Mouse (Mus musculus) heart, postnatal 36 days (tissue): ENCODE data around the gene Pcp4l1. TPM values are rescaled to one million over a fixed set of nuclear protein-coding genes. Genes with fewer than 3 reads are reported as not detected.

ENCODE experiments used
- DNase-seq, 2 experiments: peaks; one replicate each; pipeline ENCODE4 v3.0.0; 2021 to 2022
- intact Hi-C: fragments of 180-260 bp; cut with DNase I; formaldehyde crosslinking; loops from one replicate; pipeline ENCODE4 v1.15.1; 2025
- total RNA-seq, 2 experiments: library from RNA; stranded (reverse); gene quantifications; 2 replicates each; pipeline ENCODE4 v1.2.3; 2021

Gene Pcp4l1
- total RNA-seq, 2 experiments from 2014 or later, result 222 to 295 TPM

GRCm38 (mm10) chr1:171192283-171192682, 3.8 kb downstream of the Pcp4l1 start:
- DNase-seq, result no peak
- intact Hi-C loops, result no loop called here

- no peak for DNase-seq
- intact Hi-C loops, result no loop called here
Measured at GRCm38 (mm10) chr1:171190832-171191231, 5.2 kb downstream of the Pcp4l1 start.

- intact Hi-C loops, result no loop called here
- DNase-seq, result peak in 1 of 2 experiments; percentile 33
Measured at GRCm38 (mm10) chr1:171189476-171190114, 6.5 kb downstream of the Pcp4l1 start.

- no peak for DNase-seq
Measured at GRCm38 (mm10) chr1:171189046-171189445, 7.0 kb downstream of the Pcp4l1 start.

GRCm38 (mm10) chr1:171187851-171188700, 8.0 kb downstream of the Pcp4l1 start:
- no peak for DNase-seq
- intact Hi-C loops, result no loop called here

More at GRCm38 (mm10) chr1:171189046-171189445, 7.0 kb downstream of the Pcp4l1 start:
- intact Hi-C loops, result no loop called here

- no peak for DNase-seq
- intact Hi-C loops, result no loop called here
Measured at GRCm38 (mm10) chr1:171185655-171186054, 10.4 kb downstream of the Pcp4l1 start.

- peak; percentile 46 to 56 for DNase-seq
- intact Hi-C loops, result no loop called here
Measured at GRCm38 (mm10) chr1:171184314-171184713, 11.8 kb downstream of the Pcp4l1 start.

- peak; percentile 51 to 65 for DNase-seq
- intact Hi-C loops, result no loop called here
Measured at GRCm38 (mm10) chr1:171183620-171184019, 12.4 kb downstream of the Pcp4l1 start.

GRCm38 (mm10) chr1:171183025-171183424, 13.0 kb downstream of the Pcp4l1 start:
- DNase-seq, result no peak
- intact Hi-C loops, result no loop called here

GRCm38 (mm10) chr1:171179487-171180171, 16.4 kb downstream of the Pcp4l1 start:
- intact Hi-C loops, result no loop called here

GRCm38 (mm10) chr1:171172779-171173178, 23.3 kb downstream of the Pcp4l1 start:
- intact Hi-C loops, result loop anchor here (5.0 kb wide), 1 partner anchor 330 kb away; the partner anchor contains the start of gene Alyref2
- DNase-seq, result no peak

More at GRCm38 (mm10) chr1:171179487-171180171, 16.4 kb downstream of the Pcp4l1 start:
- no peak for DNase-seq

- intact Hi-C loops, result loop anchor here (5.0 kb wide), 1 partner anchor 331 kb away; the partner anchor contains the start of gene Alyref2
- peak in 1 of 2 experiments; percentile 32 for DNase-seq
Measured at GRCm38 (mm10) chr1:171171138-171171537, 24.9 kb downstream of the Pcp4l1 start.

GRCm38 (mm10) chr1:171169913-171170312, 26.2 kb downstream of the Pcp4l1 start:
- intact Hi-C loops, result loop anchor here (5.0 kb wide), 1 partner anchor 332 kb away; the partner anchor contains the start of gene Alyref2
- DNase-seq, result no peak

GRCm38 (mm10) chr1:171168906-171169305, 27.2 kb downstream of the Pcp4l1 start:
- no peak for DNase-seq
- intact Hi-C loops, result no loop called here

GRCm38 (mm10) chr1:171165629-171166345, 30.3 kb downstream of the Pcp4l1 start:
- DNase-seq, result no peak
- intact Hi-C loops, result loop anchor here (2.0 kb wide), 1 partner anchor 29 kb away; no protein-coding TSS in a partner anchor

GRCm38 (mm10) chr1:171164258-171164657, 31.8 kb downstream of the Pcp4l1 start:
- intact Hi-C loops, result loop anchor here (1.0 to 2.0 kb wide), 2 partner anchors 31 to 56 kb away; no protein-coding TSS in a partner anchor
- no peak for DNase-seq

- no peak for DNase-seq
- intact Hi-C loops, result no loop called here
Measured at GRCm38 (mm10) chr1:171162526-171162925, 33.5 kb downstream of the Pcp4l1 start.

- intact Hi-C loops, result no loop called here
- no peak for DNase-seq
Measured at GRCm38 (mm10) chr1:171159485-171159975, 36.5 kb downstream of the Pcp4l1 start.

- intact Hi-C loops, result no loop called here
- DNase-seq, result no peak
Measured at GRCm38 (mm10) chr1:171157965-171158364, 38.1 kb downstream of the Pcp4l1 start.

- no peak for DNase-seq
- intact Hi-C loops, result no loop called here
Measured at GRCm38 (mm10) chr1:171156644-171157043, 39.4 kb downstream of the Pcp4l1 start.
